Mouse (Mus musculus): ENCODE results near the gene Katnb1. TPM values are rescaled to one million over a fixed set of nuclear protein-coding genes. Genes with fewer than 3 reads are reported as not detected.

Gene Katnb1
- total RNA-seq (2023), result 1 to 10 TPM; 6.3 to 9.9 TPM

DNA sequence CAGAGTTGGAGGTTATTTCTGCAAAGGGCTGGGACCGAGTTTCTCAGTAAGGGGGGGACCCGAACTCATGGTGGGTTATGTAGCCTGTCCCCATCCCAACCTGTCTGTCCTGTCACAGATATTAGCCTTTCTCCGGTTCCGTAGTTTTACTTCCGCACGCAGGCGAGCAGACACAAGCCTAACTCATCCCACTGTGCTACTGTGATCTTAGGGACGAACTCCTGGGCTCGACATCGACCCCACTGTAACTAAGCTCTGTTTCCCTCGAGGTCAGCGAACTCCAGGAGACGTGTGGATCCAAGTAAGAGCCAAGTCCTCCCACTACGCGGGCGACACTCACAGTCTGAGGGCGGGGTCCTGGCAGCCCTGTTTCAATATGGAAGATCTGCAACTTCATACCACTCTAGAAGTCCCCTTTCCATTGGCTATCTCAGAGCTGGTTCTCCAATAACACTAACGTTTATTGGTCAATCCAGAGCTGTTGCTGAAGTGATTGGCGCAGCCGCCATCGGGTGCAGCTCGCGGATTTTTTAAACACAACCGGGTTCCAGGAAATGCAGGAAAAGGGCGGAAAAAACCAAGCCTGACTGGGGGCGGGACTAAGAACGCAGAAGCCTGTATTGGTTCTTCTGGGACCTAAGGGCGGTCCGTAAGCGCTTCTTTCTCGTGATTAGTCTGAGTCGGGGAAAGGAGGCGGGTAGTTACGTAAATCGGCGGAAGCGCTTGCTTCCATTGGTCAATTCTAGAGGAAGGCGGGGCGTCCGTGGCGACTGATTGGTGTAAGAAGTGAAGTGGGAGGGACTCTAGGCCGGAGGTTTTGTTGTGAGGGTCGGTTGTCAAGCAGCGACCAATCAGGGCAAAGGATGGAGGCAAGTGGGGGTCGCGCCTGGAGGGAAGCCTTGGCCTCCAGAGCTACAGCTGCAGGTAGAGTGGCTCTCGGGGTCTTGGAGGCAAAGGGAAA lies at the start of gene Katnb1:
Katnb1 (plus strand) TSS at position 806 of the 961 bp plus-strand sequence.

DNA sequence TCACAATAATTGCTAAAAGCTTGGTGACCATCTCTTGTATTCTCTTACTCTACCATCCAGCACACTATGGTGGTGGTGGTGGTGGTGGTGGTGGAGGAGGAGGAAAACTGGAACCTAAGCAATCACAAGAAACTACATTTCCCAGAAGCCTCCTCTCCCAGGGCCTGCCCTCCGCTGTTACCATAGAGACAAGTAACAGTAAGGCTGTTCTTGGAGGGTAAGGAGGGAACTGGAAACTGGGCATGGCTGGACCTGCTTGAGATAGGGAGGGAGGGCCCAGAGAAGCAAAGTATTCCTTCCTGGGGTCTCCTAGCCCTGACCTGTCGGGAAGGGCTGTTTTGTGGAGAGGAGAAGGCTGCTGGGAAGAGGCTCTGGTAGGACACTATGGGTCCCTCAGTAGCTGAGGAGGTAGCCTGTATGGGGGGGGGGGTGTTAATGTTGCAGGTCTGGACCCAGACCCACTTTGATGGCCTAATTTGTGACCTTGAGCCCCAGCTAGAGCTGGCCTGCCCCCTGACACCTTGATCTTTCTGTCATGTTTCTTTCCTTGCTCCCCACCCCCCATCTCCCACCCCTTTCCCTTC lies 26.0 kb upstream of the Katnb1 start, which contains the start of gene Drc7:
Drc7 (plus strand) TSS at position 177 of the 584 bp plus-strand sequence.

Other genes starting within 250 kb of the Katnb1 start
- gene Coq9, start 242.9 kb upstream of the Katnb1 start, total RNA-seq (2023), result 10 to 100 TPM; 29.1 to 29.5 TPM
- 10 to 100 TPM; 27.6 to 37.1 TPM for gene Ciapin1, start 242.8 kb upstream of the Katnb1 start, total RNA-seq (2023)
- gene Polr2c, start 223.7 kb upstream of the Katnb1 start, total RNA-seq (2023), result 10 to 100 TPM; 38.4 to 48.2 TPM
- 1 to 10 TPM; 3.0 to 3.3 TPM for gene Dok4, start 204.9 kb upstream of the Katnb1 start, total RNA-seq (2023)
- gene Ccdc102a, start 163.1 kb upstream of the Katnb1 start, total RNA-seq (2023), result 10 to 100 TPM; 24.1 to 24.9 TPM
- gene Adgrg5, start 157.5 kb upstream of the Katnb1 start, total RNA-seq (2023), result 10 to 100 TPM; 65.2 to 67.1 TPM
- 1 to 10 TPM; 2.0 to 2.4 TPM for gene Adgrg1, start 106.4 kb upstream of the Katnb1 start, total RNA-seq (2023)
- gene Adgrg3, start 63.5 kb upstream of the Katnb1 start, total RNA-seq (2023), result under 1 TPM; 0.64 to 0.68 TPM
- gene Drc7, start 26.1 kb upstream of the Katnb1 start, total RNA-seq (2023), result not detected
- gene Kifc3, start 121.6 kb downstream of the Katnb1 start, total RNA-seq (2023), result 10 to 100 TPM; 71.4 to 75.3 TPM
- gene Cngb1, start 225.4 kb downstream of the Katnb1 start, total RNA-seq (2023), result under 1 TPM in 1 of 2 experiments, not detected in 1; 0.43 TPM
- not detected for gene Tepp, start 229.4 kb downstream of the Katnb1 start, total RNA-seq (2023)

All from monocyte, adult 59 days (primary cell).